Mouse (Mus musculus): ENCODE data around the gene Gm867. TPM values are rescaled to one million over a fixed set of nuclear protein-coding genes. Genes with fewer than 3 reads are reported as not detected.

Gm867 gene
- polyA plus RNA-seq, 1 experiment from 2014 or later, result 0.30 TPM

Other genes starting within 250 kb of the Gm867 start
- 29.0 and 32.6 TPM in 2 replicates for gene Cabin1, start 176.3 kb downstream of the Gm867 start, polyA plus RNA-seq (2015; fragmentation: Nextera tagmentation; extraction: Ambion mirVana)
- gene Ddt, start 167.3 kb downstream of the Gm867 start, polyA plus RNA-seq (2015; fragmentation: Nextera tagmentation; extraction: Ambion mirVana), result 74.7 and 76.1 TPM in 2 replicates
- gene Gm20441, start 159.7 kb downstream of the Gm867 start, polyA plus RNA-seq (2015; fragmentation: Nextera tagmentation; extraction: Ambion mirVana), result 0.96 TPM in 1 of 2 replicates, not detected in the other
- gene Gstt3, start 159.3 kb downstream of the Gm867 start, polyA plus RNA-seq (2015; fragmentation: Nextera tagmentation; extraction: Ambion mirVana), result 38.7 and 40.3 TPM in 2 replicates
- gene Gstt1, start 142.1 kb downstream of the Gm867 start, polyA plus RNA-seq (2015; fragmentation: Nextera tagmentation; extraction: Ambion mirVana), result 15.0 and 16.6 TPM in 2 replicates
- gene Gstt4, start 118.1 kb downstream of the Gm867 start, polyA plus RNA-seq (2015; fragmentation: Nextera tagmentation; extraction: Ambion mirVana), result not detected in 2 replicates
- gene Gstt2, start 103.2 kb downstream of the Gm867 start, polyA plus RNA-seq (2015; fragmentation: Nextera tagmentation; extraction: Ambion mirVana), result 57.5 and 63.1 TPM in 2 replicates
- gene Mif, start 80.4 kb downstream of the Gm867 start, polyA plus RNA-seq (2015; fragmentation: Nextera tagmentation; extraction: Ambion mirVana), result 2,230 and 2,305 TPM in 2 replicates
- 4.4 and 8.5 TPM in 2 replicates for gene Derl3, start 47.3 kb downstream of the Gm867 start, polyA plus RNA-seq (2015; fragmentation: Nextera tagmentation; extraction: Ambion mirVana)
- 170 and 171 TPM in 2 replicates for gene Smarcb1, start 19.1 kb downstream of the Gm867 start, polyA plus RNA-seq (2015; fragmentation: Nextera tagmentation; extraction: Ambion mirVana)
- gene Chchd10, start 7.5 kb downstream of the Gm867 start, polyA plus RNA-seq (2015; fragmentation: Nextera tagmentation; extraction: Ambion mirVana), result 171 and 215 TPM in 2 replicates
- 30.1 and 32.2 TPM in 2 replicates for gene Mmp11, start 4.2 kb downstream of the Gm867 start, polyA plus RNA-seq (2015; fragmentation: Nextera tagmentation; extraction: Ambion mirVana)
- gene Vpreb3, start 2.4 kb upstream of the Gm867 start, polyA plus RNA-seq (2015; fragmentation: Nextera tagmentation; extraction: Ambion mirVana), result 0.57 and 0.89 TPM in 2 replicates
- gene Gm5134, start 13.8 kb upstream of the Gm867 start, polyA plus RNA-seq (2015; fragmentation: Nextera tagmentation; extraction: Ambion mirVana), result not detected in 2 replicates
- 18.6 and 18.9 TPM in 2 replicates for gene Zfp280b, start 92.0 kb upstream of the Gm867 start, polyA plus RNA-seq (2015; fragmentation: Nextera tagmentation; extraction: Ambion mirVana)
- 0.36 and 0.52 TPM in 2 replicates for gene Slc5a4b, start 170.3 kb upstream of the Gm867 start, polyA plus RNA-seq (2015; fragmentation: Nextera tagmentation; extraction: Ambion mirVana)
- 0.23 TPM in 1 of 2 replicates, not detected in the other for gene Slc5a4a, start 206.8 kb upstream of the Gm867 start, polyA plus RNA-seq (2015; fragmentation: Nextera tagmentation; extraction: Ambion mirVana)

All from intestine, embryonic 15.5 days (tissue).